21 mouse cellular contexts compared by ENCODE assay signal in the genomic region with DNA sequence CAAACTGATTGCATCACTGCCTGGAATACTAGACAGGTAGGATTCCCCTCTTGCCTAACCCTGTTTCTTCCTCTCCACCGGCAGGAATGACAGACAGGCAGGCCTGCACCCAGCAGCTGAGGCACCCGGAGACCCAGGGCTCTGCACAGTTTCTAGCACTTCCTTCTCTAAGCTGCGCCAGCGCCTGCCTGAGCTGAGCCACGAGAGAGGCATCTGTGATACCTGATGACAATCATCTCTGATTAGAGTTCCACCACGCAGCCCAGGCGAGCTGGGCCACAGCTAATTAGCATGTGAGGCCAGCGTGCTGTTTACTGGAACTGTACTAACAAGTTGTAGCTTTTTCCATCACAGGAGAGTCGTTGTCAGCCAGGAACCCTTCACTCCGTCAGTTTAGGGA.
A peak's percentile ranks its signal among the peaks of the same experiment; 100 is the strongest.
DNase-seq lines count a peak whose midpoint lies in the region; ATAC-seq and TF ChIP-seq lines count a peak whose summit lies in the region.
"Had no signal": no experiment of that assay in that cellular context is flagged by ENCODE, and none has a peak within 500 bp of the region (broad histone marks: within the 10 kb centered on the region; RNA-seq: fewer than 3 reads in every experiment).

No protein-coding gene starts in this region.

- H3K36me3 ChIP-seq in heart, embryonic 12.5 days: no peaks in the 10 kb centered on the region
- H3K36me3 ChIP-seq in kidney, embryonic 14.5 days (ENCODE audit: control insufficient read depth, insufficient read depth, low read length): no peaks in the 10 kb centered on the region
- H3K36me3 ChIP-seq in forebrain, embryonic 16.5 days (ENCODE audit: control insufficient read depth, insufficient read depth): no peaks in the 10 kb centered on the region
- no peaks in the 10 kb centered on the region for H3K36me3 ChIP-seq in neural tube, embryonic 15.5 days
- H3K36me3 ChIP-seq: embryonic facial prominence, embryonic 10.5 days; hindbrain, embryonic 15.5 days had no signal

- intact Hi-C loops in heart, postnatal 14 days (cut with DNase I): no loop called here

- WGBS in heart, embryonic 12.5 days: 16% methylated on average over 10 of the region's 10 CpGs
- 51% methylated on average over 10 of the region's 10 CpGs for WGBS in kidney, embryonic 14.5 days
- 22% methylated on average over 10 of the region's 10 CpGs for WGBS in forebrain, embryonic 16.5 days
- WGBS in neural tube, embryonic 15.5 days: 57% methylated on average over 10 of the region's 10 CpGs

- peak overlapping the region; percentile 49 for H3K4me2 ChIP-seq in heart, embryonic 12.5 days
- no peak overlapping the region for H3K4me2 ChIP-seq in kidney, embryonic 14.5 days (replicated peaks; ENCODE audit: low read depth, low read length)
- H3K4me2 ChIP-seq in forebrain, embryonic 16.5 days (ENCODE audit: low read length): no peak overlapping the region
- H3K4me2 ChIP-seq in neural tube, embryonic 15.5 days: no peak overlapping the region
- H3K4me2 ChIP-seq: hindbrain, embryonic 15.5 days had no signal

- H3K27ac ChIP-seq in heart, embryonic 12.5 days (ENCODE audit: poor library complexity, severe bottlenecking): no peak overlapping the region
- no peak overlapping the region for H3K27ac ChIP-seq in kidney, embryonic 14.5 days (ENCODE audit: low read depth, low read length)
- H3K27ac ChIP-seq in forebrain, embryonic 16.5 days (ENCODE audit: low read length): no peak overlapping the region
- no peak overlapping the region for H3K27ac ChIP-seq in neural tube, embryonic 15.5 days (replicated peaks)
- H3K27ac ChIP-seq: embryonic facial prominence, embryonic 10.5 days; hindbrain, embryonic 15.5 days; layer of hippocampus, adult 2 months had no signal

- no peak for TF ChIP-seq CTCF in brain, embryonic 14.5 days (IDR thresholded peaks at IDR 0.05; ENCODE audit: borderline replicate concordance, extremely low read depth, insufficient read depth, insufficient read length)

- TF ChIP-seq POLR2A in brain, embryonic 14.5 days (IDR thresholded peaks at IDR 0.05; ENCODE audit: borderline replicate concordance, extremely low read depth, insufficient read depth, insufficient read length, poor library complexity, severe bottlenecking): no peak

- H3K27me3 ChIP-seq in heart, embryonic 12.5 days (replicated peaks): no peaks in the 10 kb centered on the region
- no peaks in the 10 kb centered on the region for H3K27me3 ChIP-seq in kidney, embryonic 14.5 days (ENCODE audit: control insufficient read depth, insufficient read depth, low read length)
- no peaks in the 10 kb centered on the region for H3K27me3 ChIP-seq in forebrain, embryonic 16.5 days (replicated peaks; ENCODE audit: control insufficient read depth, insufficient read depth, low read length)
- no peaks in the 10 kb centered on the region for H3K27me3 ChIP-seq in neural tube, embryonic 15.5 days (replicated peaks)
- H3K27me3 ChIP-seq: hindbrain, embryonic 15.5 days had no signal

- no peak overlapping the region for H3K9ac ChIP-seq in heart, embryonic 12.5 days
- no peak overlapping the region for H3K9ac ChIP-seq in kidney, embryonic 14.5 days (ENCODE audit: low read depth, low read length)
- H3K9ac ChIP-seq in forebrain, embryonic 16.5 days (replicated peaks; ENCODE audit: low read depth, low read length): no peak overlapping the region
- H3K9ac ChIP-seq in neural tube, embryonic 15.5 days (replicated peaks): no peak overlapping the region
- H3K9ac ChIP-seq: hindbrain, embryonic 15.5 days had no signal

- H3K9me3 ChIP-seq in heart, embryonic 12.5 days (replicated peaks): no peaks in the 10 kb centered on the region
- H3K9me3 ChIP-seq in kidney, embryonic 14.5 days (ENCODE audit: control insufficient read depth, low read length): no peaks in the 10 kb centered on the region
- no peaks in the 10 kb centered on the region for H3K9me3 ChIP-seq in forebrain, embryonic 16.5 days (ENCODE audit: control insufficient read depth, low read length)
- H3K9me3 ChIP-seq in neural tube, embryonic 15.5 days (replicated peaks): no peaks in the 10 kb centered on the region
- H3K9me3 ChIP-seq: embryonic facial prominence, embryonic 10.5 days; hindbrain, embryonic 15.5 days had no signal

- peaks cover 18% of the 10 kb centered on the region for H3K4me1 ChIP-seq in heart, embryonic 12.5 days (replicated peaks)
- no peaks in the 10 kb centered on the region for H3K4me1 ChIP-seq in kidney, embryonic 14.5 days (ENCODE audit: control insufficient read depth, insufficient read depth, low read length)
- peaks cover 22% of the 10 kb centered on the region for H3K4me1 ChIP-seq in forebrain, embryonic 16.5 days (replicated peaks; ENCODE audit: control insufficient read depth, insufficient read depth, low read length)
- H3K4me1 ChIP-seq in neural tube, embryonic 15.5 days: peaks cover 9% of the 10 kb centered on the region; the same call in 1 of the 2 replicates

- no peak for DNase-seq in heart, postnatal 14 days
- DNase-seq in kidney, adult 11 months: no peak
- DNase-seq in brain, embryonic 14.5 days (ENCODE audit: low read depth): peak; percentile 69
- DNase-seq in c-Kit-positive CD71-positive TER-119-positive erythroid progenitor cells, embryonic 14.5 days (ENCODE audit: low spot score): no peak
- DNase-seq: adrenal gland, postnatal 36 days; cerebellum, adult 9-10 months; heart, adult 18-20 months; kidney, postnatal 14 days; layer of hippocampus, postnatal 36 days; lung, adult 18-20 months; lung, postnatal 14 days; right cerebral cortex, postnatal 25 days had no signal

- no peak for ATAC-seq in heart, embryonic 12.5 days (ENCODE audit: insufficient number of reproducible peaks, low FRiP score)
- peak; percentile 52; the same call in 1 of the 2 replicates for ATAC-seq in kidney, embryonic 14.5 days (ENCODE audit: low FRiP score, low TSS enrichment)
- peak; percentile 31; the same call in 1 of the 2 replicates for ATAC-seq in forebrain, embryonic 16.5 days
- no peak for ATAC-seq in neural tube, embryonic 15.5 days (ENCODE audit: low FRiP score)
- ATAC-seq: intestine, postnatal 0 days; midbrain, embryonic 16.5 days had no signal

- no peak overlapping the region for H3K4me3 ChIP-seq in heart, embryonic 12.5 days
- no peak overlapping the region for H3K4me3 ChIP-seq in kidney, embryonic 14.5 days (ENCODE audit: low read length)
- no peak overlapping the region for H3K4me3 ChIP-seq in forebrain, embryonic 16.5 days (replicated peaks; ENCODE audit: low read length)
- no peak overlapping the region for H3K4me3 ChIP-seq in neural tube, embryonic 15.5 days (replicated peaks)
- H3K4me3 ChIP-seq: embryonic facial prominence, embryonic 10.5 days; hindbrain, embryonic 15.5 days; layer of hippocampus, adult 2 months had no signal

Comparison
In these comparisons a context has a peak if more than half of its experiments do, and no peak if none do; other contexts are left out.
1. ATAC-seq: peak in kidney, embryonic 14.5 days (single experiment) and forebrain, embryonic 16.5 days (single experiment); none in heart, embryonic 12.5 days (single experiment) and neural tube, embryonic 15.5 days (single experiment).